Mouse (Mus musculus) hindbrain, embryonic 13.5 days (tissue): ENCODE measurements around the gene Syn3. TPM values are rescaled to one million over a fixed set of nuclear protein-coding genes. Genes with fewer than 3 reads are reported as not detected.
A peak's percentile ranks its signal among the peaks of the same experiment; 100 is the strongest.

Source experiments
- ATAC-seq: fragments of 200-750 bp; cut with Nextera tagmentation; 2 replicates; pipeline ENCODE4 v1.8.0; 2017; ENCODE audit warnings: moderate TSS enrichment; ENCODE audit not compliant: low FRiP score
- H3K27ac ChIP-seq: fragments of 300-500 bp; sonication (generic); 2 replicates; pipeline ENCODE4 v1.5.1; 2015; ENCODE audit warnings: inconsistent platforms, mild to moderate bottlenecking, moderate library complexity
- H3K27me3 ChIP-seq: fragments of 300-500 bp; sonication (generic); 2 replicates; pipeline ENCODE4 v1.6.1; 2015; ENCODE audit warnings: mild to moderate bottlenecking, inconsistent platforms
- H3K36me3 ChIP-seq: fragments of 300-500 bp; sonication (generic); 2 replicates; pipeline ENCODE4 v1.6.1; 2015; ENCODE audit warnings: mild to moderate bottlenecking, inconsistent platforms
- H3K4me1 ChIP-seq: fragments of 300-500 bp; sonication (generic); replicated peaks from 2 replicates; pipeline ENCODE4 v1.6.1; 2015; ENCODE audit warnings: inconsistent platforms
- H3K4me2 ChIP-seq: fragments of 300-500 bp; sonication (generic); 2 replicates; pipeline ENCODE4 v1.6.1; 2015; ENCODE audit warnings: inconsistent platforms, mild to moderate bottlenecking, moderate library complexity
- H3K4me3 ChIP-seq: fragments of 300-500 bp; sonication (generic); 2 replicates; pipeline ENCODE4 v1.5.1; 2015; ENCODE audit warnings: mild to moderate bottlenecking, inconsistent platforms
- H3K9ac ChIP-seq: fragments of 300-500 bp; sonication (generic); 2 replicates; pipeline ENCODE4 v1.6.1; 2015; ENCODE audit warnings: mild to moderate bottlenecking, inconsistent platforms
- H3K9me3 ChIP-seq: fragments of 300-500 bp; sonication (generic); 2 replicates; pipeline ENCODE4 v1.6.1; 2016; ENCODE audit warnings: inconsistent platforms
- WGBS: fragments of 180-500 bp; shearing (Covaris S2); methylation state at CpG from one replicate; pipeline ENCODE4 v1.1.7; 2015; 5-methylcytosine and 5-hydroxymethylcytosine counted together
- polyA plus RNA-seq: library from polyadenylated mRNA; unstranded; fragments of >200 nt; fragmentation: Nextera tagmentation; extraction: Ambion mirVana; gene quantifications from 2 replicates; pipeline ENCODE4 v1.2.1, GENCODE M21; 2015

Syn3 gene
- polyA plus RNA-seq, 1 experiment from 2014 or later, result 16.7 TPM

DNA sequence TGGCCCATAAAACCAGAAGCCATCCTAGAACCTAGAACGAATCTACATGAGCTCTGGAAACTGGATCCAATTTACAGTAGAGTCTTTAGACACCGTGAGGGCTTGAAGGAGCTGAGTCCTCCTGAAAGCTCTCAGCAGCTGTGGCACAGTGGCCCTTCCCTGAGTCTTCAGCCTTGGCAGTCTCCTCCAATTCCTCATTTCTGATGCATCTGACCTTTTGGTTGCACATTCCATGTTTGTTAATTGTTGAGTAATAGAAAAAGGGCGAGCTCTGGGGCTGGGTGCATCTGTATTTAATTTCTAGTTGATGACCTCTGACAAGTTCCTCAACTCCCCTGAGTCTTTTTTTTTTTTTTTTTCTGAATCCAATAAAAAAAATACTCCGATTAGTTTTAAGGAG lies 170.6 kb downstream of the Syn3 start:
- ATAC-seq, result no peak
- H3K27ac ChIP-seq, result no peak overlapping the region
- H3K36me3 ChIP-seq, result no peaks in the 10 kb centered on the region
- H3K27me3 ChIP-seq, result no peaks in the 10 kb centered on the region
- no peak overlapping the region for H3K4me2 ChIP-seq
- no peaks in the 10 kb centered on the region for H3K9me3 ChIP-seq
- H3K4me3 ChIP-seq, result no peak overlapping the region
- no peak overlapping the region for H3K9ac ChIP-seq
- 88% methylated on average over 4 of the region's 4 CpGs for WGBS
- H3K4me1 ChIP-seq, result peaks cover 7% of the 10 kb centered on the region

DNA sequence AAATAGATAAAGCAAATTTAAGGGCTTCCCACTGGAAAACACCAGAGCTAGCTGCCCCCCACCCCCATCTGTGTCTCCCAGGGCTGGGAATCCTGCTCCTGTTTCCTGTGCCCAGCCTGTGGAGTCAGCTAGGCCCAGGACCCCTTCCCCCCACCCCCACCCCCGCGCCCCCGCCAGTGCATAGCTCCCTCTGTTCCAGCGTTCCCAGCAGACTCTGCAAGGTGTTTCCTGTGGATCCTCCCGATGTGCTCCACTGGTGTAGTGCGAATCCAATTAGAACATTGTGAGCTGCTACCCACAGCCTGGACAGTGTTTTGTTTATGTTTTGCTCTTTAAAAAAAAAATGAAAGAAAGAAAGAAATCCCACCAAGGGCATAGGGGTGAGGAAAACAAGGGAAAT lies 173.4 kb downstream of the Syn3 start:
- Histone ChIP-seq H3K36me3 (no peaks in the 10 kb centered on the region), H3K9me3 (no peaks in the 10 kb centered on the region), H3K4me3 (no peak overlapping the region), H3K9ac (no peak overlapping the region), H3K27me3 (0 out of 2 replicates have a peak, but pooled peaks cover 3% of the 10 kb centered on the region), H3K27ac (no peak overlapping the region), H3K4me1 (0 out of 2 replicates have a peak, but pooled peaks cover 4% of the 10 kb centered on the region), H3K4me2 (no peak overlapping the region)
- 34% methylated on average over 6 of the region's 6 CpGs for WGBS
- ATAC-seq, result no peak

DNA sequence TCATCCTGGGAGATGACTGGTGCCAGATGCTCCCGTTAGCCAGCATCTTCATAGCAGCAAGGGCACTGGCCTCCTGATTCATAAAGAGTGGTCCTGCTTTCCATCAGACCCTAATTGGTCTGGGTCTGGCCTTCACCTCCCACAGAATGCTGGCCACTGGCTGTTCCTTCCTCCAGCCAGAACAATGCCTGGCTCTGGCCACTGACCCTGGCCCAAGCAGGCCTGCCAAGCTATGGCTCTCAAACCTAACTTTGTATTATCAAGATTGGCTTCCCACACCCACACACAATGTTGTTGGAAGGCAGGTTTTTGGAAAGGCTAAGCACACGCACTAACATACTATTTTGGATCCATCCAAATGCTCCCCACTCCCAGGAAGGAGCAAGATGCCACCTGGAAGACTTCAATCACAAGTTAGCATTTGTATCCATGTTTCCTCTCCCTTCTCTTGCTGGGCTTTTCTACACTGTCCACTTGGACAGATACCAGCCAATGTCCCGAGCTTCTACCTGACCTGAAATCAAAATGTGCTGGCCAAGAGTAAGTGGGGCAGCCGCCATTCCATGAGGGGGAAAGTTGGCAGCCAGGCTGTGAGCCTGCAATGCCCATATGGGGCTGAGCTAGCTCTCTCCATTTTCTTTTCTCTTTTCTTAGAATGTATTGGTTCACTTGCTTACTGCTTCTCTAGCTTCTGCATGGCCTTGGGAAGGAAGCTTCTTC lies 175.3 kb downstream of the Syn3 start:
- Histone ChIP-seq H3K9me3 (no peaks in the 10 kb centered on the region), H3K4me3 (no peak overlapping the region), H3K27ac (no peak overlapping the region), H3K4me2 (no peak overlapping the region), H3K4me1 (peaks cover 19% of the 10 kb centered on the region), H3K36me3 (no peaks in the 10 kb centered on the region), H3K27me3 (0 out of 2 replicates have a peak, but pooled peaks cover 3% of the 10 kb centered on the region), H3K9ac (no peak overlapping the region)
- ATAC-seq, result no peak
- WGBS, result 88% methylated on average over 4 of the region's 4 CpGs

DNA sequence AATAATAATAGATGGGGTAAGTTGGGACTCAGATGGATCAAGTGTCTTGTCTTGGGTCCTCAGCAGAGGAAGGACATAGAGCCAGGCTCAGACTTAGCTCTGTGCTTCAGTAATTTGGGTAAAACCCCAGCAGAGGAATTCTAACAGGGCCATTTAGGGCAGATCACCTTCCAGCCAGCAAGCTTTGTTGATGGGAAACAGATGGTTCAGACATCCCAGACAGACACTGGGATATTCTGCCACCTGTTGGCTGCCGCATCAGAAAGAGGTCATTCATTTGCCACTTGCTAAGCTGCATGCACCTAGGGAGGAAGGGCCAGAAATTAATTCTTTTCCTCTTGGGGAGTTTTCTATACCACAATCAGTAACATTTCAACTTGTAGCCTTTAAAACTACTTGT lies 176.7 kb downstream of the Syn3 start:
- Histone ChIP-seq H3K27me3 (0 out of 2 replicates have a peak, but pooled peaks cover 3% of the 10 kb centered on the region), H3K4me2 (no peak overlapping the region), H3K4me3 (no peak overlapping the region), H3K9ac (no peak overlapping the region), H3K4me1 (peaks cover 29% of the 10 kb centered on the region), H3K9me3 (no peaks in the 10 kb centered on the region), H3K27ac (no peak overlapping the region), H3K36me3 (no peaks in the 10 kb centered on the region)
- ATAC-seq, result no peak
- WGBS, result 65% methylated on average over 1 of the region's 1 CpGs

DNA sequence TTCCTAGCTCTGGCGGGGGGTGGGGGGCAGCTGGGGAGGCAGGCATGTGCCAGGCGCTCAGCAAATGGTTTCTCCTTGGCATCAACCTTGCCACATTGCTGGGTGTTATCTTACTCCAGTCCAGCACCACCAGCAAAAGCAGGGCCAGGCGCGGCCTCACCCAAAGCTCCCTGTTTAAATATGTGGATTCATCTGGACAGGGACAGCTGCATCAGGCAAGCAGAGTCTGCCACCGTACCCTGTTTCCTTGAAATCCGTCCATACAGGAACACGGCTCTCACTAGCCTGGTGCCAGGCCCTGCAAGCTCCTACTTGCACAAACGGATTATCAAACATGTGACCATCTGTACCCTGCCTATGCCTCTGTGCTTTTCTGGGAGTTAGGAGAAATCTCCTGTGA lies 177.5 kb downstream of the Syn3 start:
- Histone ChIP-seq H3K4me2 (no peak overlapping the region), H3K9me3 (no peaks in the 10 kb centered on the region), H3K4me1 (peaks cover 33% of the 10 kb centered on the region), H3K27ac (no peak overlapping the region), H3K4me3 (no peak overlapping the region), H3K27me3 (0 out of 2 replicates have a peak, but pooled peaks cover 3% of the 10 kb centered on the region), H3K36me3 (no peaks in the 10 kb centered on the region), H3K9ac (no peak overlapping the region)
- 87% methylated on average over 8 of the region's 8 CpGs for WGBS
- ATAC-seq, result no peak

DNA sequence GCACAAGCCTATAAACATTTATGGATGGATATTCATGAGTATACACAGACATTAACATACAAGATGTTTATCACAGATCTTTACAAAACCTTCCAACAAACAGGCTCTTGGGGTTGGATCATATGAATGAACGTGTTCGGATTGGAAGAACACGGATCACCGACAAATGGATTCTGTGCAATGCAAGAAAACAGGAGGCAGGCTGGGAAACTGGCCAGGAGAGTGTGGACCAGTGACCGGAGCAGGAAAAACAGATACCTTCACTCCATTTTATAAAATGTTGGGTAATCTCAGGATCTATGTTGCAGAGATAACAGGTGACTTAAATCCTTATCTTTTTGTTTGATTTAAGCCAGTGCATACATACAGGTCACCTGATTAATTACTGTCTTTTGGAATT lies 178.5 kb downstream of the Syn3 start:
- H3K36me3 ChIP-seq, result no peaks in the 10 kb centered on the region
- no peak for ATAC-seq
- H3K27me3 ChIP-seq, result 0 out of 2 replicates have a peak, but pooled peaks cover 3% of the 10 kb centered on the region
- H3K4me2 ChIP-seq, result no peak overlapping the region
- WGBS, result 84% methylated on average over 5 of the region's 5 CpGs
- no peak overlapping the region for H3K27ac ChIP-seq
- no peaks in the 10 kb centered on the region for H3K9me3 ChIP-seq
- no peak overlapping the region for H3K9ac ChIP-seq
- H3K4me3 ChIP-seq, result no peak overlapping the region
- H3K4me1 ChIP-seq, result peaks cover 39% of the 10 kb centered on the region

DNA sequence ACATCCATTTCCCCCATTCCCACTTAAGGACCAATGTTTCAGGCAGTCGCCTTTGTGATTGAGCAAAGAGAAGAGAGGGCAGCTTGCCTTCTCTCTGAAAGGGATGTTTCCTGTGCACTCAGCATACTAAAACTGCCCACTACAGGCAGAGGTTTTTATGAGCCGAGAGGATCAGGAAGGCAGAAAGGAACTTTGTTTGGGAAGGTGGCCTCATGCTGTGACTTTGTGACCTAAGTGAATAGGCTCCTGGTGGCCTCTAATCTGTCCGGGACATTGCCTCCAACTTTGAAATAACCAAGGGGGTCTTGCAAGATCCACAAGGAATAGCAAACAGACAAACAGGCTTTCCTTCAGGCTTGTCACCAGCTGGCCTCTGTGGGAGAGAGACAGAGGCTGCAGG lies 179.2 kb downstream of the Syn3 start:
- no peak overlapping the region for H3K4me2 ChIP-seq
- 0 out of 2 replicates have a peak, but pooled peaks cover 3% of the 10 kb centered on the region for H3K27me3 ChIP-seq
- H3K4me1 ChIP-seq, result peaks cover 39% of the 10 kb centered on the region
- H3K9ac ChIP-seq, result no peak overlapping the region
- no peaks in the 10 kb centered on the region for H3K9me3 ChIP-seq
- no peaks in the 10 kb centered on the region for H3K36me3 ChIP-seq
- 11% methylated on average over 3 of the region's 3 CpGs for WGBS
- no peak for ATAC-seq
- H3K27ac ChIP-seq, result no peak overlapping the region
- no peak overlapping the region for H3K4me3 ChIP-seq

DNA sequence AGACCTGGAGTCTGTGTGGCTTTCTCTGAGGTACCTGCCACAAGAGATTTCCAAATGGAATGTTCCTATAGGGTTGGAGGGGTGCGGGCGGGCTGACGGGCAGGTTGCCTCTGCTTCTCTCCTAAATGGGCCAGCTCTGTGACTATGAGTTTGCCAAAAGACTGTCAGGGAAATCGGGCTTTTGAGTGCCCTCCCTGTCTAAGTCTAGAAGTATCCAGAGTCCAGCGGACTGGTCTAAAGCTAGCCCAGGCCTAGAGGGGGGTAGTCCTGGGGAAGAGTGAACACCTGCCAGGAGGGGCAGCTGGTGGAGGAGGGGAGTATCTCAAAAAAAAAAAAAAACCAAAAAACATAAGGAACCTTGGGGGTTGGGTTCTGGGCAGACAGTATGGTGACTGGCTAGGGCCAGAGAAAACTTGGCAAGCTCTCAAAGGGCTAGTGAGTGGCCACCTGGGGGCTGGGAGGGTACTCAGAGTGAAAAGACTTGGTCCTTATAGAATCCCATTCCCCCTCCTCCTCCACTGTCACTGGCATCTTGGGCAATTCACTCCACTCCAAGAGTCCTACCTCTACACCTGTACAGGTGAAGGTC lies 180.1 kb downstream of the Syn3 start:
- 79% methylated on average over 5 of the region's 5 CpGs for WGBS
- no peak overlapping the region for H3K4me3 ChIP-seq
- H3K9me3 ChIP-seq, result no peaks in the 10 kb centered on the region
- no peak overlapping the region for H3K4me2 ChIP-seq
- peaks cover 39% of the 10 kb centered on the region for H3K4me1 ChIP-seq
- H3K27me3 ChIP-seq, result 0 out of 2 replicates have a peak, but pooled peaks cover 3% of the 10 kb centered on the region
- H3K9ac ChIP-seq, result no peak overlapping the region
- ATAC-seq, result 0 out of 2 replicates have a peak, but pooled peaks have one; percentile 18
- H3K36me3 ChIP-seq, result no peaks in the 10 kb centered on the region
- 0 out of 2 replicates have a peak overlapping the region, but pooled peaks have one; percentile 6 for H3K27ac ChIP-seq

DNA sequence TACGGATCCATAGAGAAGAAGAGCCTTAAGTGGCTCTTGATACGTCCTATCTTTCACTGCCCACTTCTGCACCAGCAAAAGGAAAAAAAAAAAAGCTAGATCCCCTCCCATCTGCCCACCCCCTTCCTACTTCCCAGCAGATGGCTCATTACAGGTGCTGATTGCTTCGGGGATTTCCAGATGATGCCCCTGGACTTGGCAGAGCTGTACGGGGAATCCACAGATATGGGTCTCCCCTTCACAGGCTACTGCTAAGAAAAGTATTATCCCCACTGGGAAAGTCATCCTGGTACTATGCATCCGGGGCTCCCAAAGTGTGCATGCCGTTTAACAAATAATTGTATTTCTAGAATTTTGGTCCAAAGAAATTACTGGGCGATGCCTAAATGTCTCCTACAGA lies 181.1 kb downstream of the Syn3 start:
- H3K36me3 ChIP-seq, result no peaks in the 10 kb centered on the region
- H3K27me3 ChIP-seq, result 0 out of 2 replicates have a peak, but pooled peaks cover 3% of the 10 kb centered on the region
- no peak overlapping the region for H3K4me2 ChIP-seq
- H3K9me3 ChIP-seq, result no peaks in the 10 kb centered on the region
- ATAC-seq, result no peak
- H3K27ac ChIP-seq, result no peak overlapping the region
- H3K4me3 ChIP-seq, result no peak overlapping the region
- peaks cover 39% of the 10 kb centered on the region for H3K4me1 ChIP-seq
- 51% methylated on average over 7 of the region's 7 CpGs for WGBS
- H3K9ac ChIP-seq, result no peak overlapping the region

DNA sequence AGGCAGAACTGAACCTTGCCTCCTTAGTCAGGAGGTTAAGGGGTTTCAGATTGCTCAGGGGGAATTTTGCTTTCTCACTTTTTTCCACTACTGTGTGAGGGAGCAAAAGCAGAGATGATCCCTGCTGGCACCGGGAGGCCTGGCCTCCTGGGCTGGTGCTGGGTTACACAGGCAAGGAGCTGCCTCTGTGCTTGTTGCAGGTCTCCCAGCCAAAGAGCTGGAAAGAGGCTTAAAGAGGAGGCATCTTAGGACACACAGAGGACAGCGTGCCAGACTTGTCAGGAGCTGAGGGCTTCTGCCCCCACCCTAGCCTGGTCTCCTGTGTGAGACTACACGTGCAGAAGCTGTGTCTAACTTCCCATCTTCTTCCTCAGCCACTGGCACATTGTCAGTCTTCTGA lies 183.2 kb downstream of the Syn3 start:
- WGBS, result 57% methylated on average over 3 of the region's 3 CpGs
- no peak overlapping the region for H3K9ac ChIP-seq
- H3K4me2 ChIP-seq, result no peak overlapping the region
- ATAC-seq, result no peak
- H3K4me3 ChIP-seq, result no peak overlapping the region
- H3K27ac ChIP-seq, result no peak overlapping the region
- no peaks in the 10 kb centered on the region for H3K36me3 ChIP-seq
- H3K9me3 ChIP-seq, result no peaks in the 10 kb centered on the region
- H3K4me1 ChIP-seq, result peaks cover 36% of the 10 kb centered on the region
- no peaks in the 10 kb centered on the region for H3K27me3 ChIP-seq

DNA sequence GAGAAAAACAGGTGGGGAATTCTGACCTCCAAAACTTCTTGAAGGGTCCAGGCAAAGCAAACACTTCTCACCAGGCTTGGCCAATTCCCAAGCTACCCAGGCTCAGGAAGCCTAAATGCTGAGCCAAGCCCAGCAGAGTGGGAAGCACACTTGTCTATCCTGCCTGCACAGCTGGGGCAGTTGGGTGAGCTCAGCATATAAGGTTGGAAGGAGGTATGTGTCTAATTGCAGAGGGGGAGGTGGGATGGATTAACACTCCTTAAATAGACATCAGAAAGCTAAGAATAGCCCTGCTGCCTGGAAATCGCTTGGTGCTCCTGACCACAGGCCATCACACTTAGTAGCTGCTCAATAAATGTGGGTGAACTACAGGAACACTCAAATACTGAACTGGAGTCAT lies 185.2 kb downstream of the Syn3 start:
- Histone ChIP-seq H3K4me1 (peaks cover 21% of the 10 kb centered on the region), H3K4me2 (no peak overlapping the region), H3K27me3 (no peaks in the 10 kb centered on the region), H3K9ac (no peak overlapping the region), H3K27ac (no peak overlapping the region), H3K36me3 (no peaks in the 10 kb centered on the region), H3K4me3 (no peak overlapping the region), H3K9me3 (no peaks in the 10 kb centered on the region)
- whole genome bisulfite sequencing, result 89% methylated on average over 1 of the region's 1 CpGs
- no peak for ATAC-seq

DNA sequence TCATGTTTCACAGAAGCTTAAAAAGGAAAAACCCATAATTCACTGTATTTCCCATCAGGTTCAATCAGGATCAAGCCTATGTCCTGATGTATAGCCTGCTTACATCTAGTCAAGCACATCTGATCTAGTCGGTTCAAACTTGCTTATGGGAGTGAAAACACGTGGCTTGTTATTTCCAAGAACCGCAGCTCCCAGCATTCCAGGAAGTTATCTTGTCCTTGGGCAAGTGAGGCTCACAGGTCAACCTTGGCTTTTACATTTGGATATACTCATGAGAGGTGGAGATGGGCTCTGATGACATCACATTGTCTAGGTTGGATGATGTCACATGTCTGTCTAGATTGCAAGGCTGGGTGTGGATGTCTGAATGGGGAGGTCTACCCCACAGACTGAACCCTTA lies 185.7 kb downstream of the Syn3 start:
- Histone ChIP-seq H3K9ac (no peak overlapping the region), H3K4me2 (no peak overlapping the region), H3K9me3 (no peaks in the 10 kb centered on the region), H3K4me3 (no peak overlapping the region), H3K4me1 (peaks cover 18% of the 10 kb centered on the region), H3K27ac (no peak overlapping the region), H3K27me3 (no peaks in the 10 kb centered on the region), H3K36me3 (no peaks in the 10 kb centered on the region)
- 95% methylated on average over 3 of the region's 3 CpGs for WGBS
- ATAC-seq, result no peak

DNA sequence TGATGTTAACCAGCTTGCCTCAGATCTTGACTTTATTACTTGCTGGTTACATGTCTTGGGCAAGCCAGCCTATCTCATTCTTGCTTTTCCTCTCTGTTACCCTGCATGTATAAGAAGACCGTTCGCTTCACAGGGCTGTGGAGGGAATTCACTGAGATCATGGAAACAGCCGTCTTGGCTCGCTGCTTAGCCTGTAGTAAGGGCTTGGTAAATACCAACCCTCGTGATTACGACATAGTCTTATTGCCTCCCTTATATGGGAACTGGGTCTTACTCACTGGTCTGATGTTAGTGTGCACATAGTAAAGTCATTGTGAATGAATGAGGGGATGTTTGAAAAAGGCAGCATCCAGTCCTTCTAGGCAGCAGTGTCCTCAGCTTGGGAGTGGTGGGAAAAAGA lies 188.2 kb downstream of the Syn3 start:
- no peak for ATAC-seq
- no peak overlapping the region for H3K27ac ChIP-seq
- no peak overlapping the region for H3K9ac ChIP-seq
- H3K4me3 ChIP-seq, result no peak overlapping the region
- H3K4me2 ChIP-seq, result no peak overlapping the region
- H3K36me3 ChIP-seq, result no peaks in the 10 kb centered on the region
- H3K27me3 ChIP-seq, result no peaks in the 10 kb centered on the region
- 86% methylated on average over 6 of the region's 6 CpGs for WGBS
- H3K9me3 ChIP-seq, result no peaks in the 10 kb centered on the region
- H3K4me1 ChIP-seq, result peaks cover 4% of the 10 kb centered on the region; the same call in 1 of the 2 replicates
